Mouse (Mus musculus) stomach, postnatal 0 days (tissue): ENCODE measurements around the gene Fgfr2. TPM values are rescaled to one million over a fixed set of nuclear protein-coding genes. Genes with fewer than 3 reads are reported as not detected.

ENCODE experiments used
- ATAC-seq: fragments of 200-750 bp; cut with Nextera tagmentation; 2 replicates; pipeline ENCODE4 v1.8.0; 2017; ENCODE audit not compliant: low FRiP score, low TSS enrichment
- DNase-seq: peaks from one replicate; pipeline ENCODE4 v3.0.0-alpha.2; 2016; ENCODE audit warnings: low spot score
- H3K27ac ChIP-seq: fragments of 300-500 bp; sonication (generic); replicated peaks from 2 replicates; pipeline ENCODE4 v1.5.1; 2014; ENCODE audit warnings: mild to moderate bottlenecking, control low read depth
- H3K27me3 ChIP-seq: fragments of 300-500 bp; sonication (generic); 2 replicates; pipeline ENCODE4 v1.6.1; 2014; ENCODE audit warnings: low read length; ENCODE audit not compliant: control insufficient read depth, insufficient read depth
- H3K36me3 ChIP-seq: fragments of 300-500 bp; sonication (generic); 2 replicates; pipeline ENCODE4 v1.6.1; 2014; ENCODE audit warnings: low read length, mixed read lengths; ENCODE audit not compliant: control insufficient read depth, insufficient read depth
- H3K4me1 ChIP-seq: fragments of 300-500 bp; sonication (generic); replicated peaks from 2 replicates; pipeline ENCODE4 v1.6.1; 2014; ENCODE audit warnings: antibody characterized with exemption; ENCODE audit not compliant: control insufficient read depth, insufficient read depth
- H3K4me2 ChIP-seq: fragments of 300-500 bp; sonication (generic); replicated peaks from 2 replicates; pipeline ENCODE4 v1.6.1; 2014; ENCODE audit warnings: low read depth, mild to moderate bottlenecking, control low read depth, moderate library complexity
- H3K4me3 ChIP-seq: fragments of 300-500 bp; sonication (generic); 2 replicates; pipeline ENCODE4 v1.5.1; 2014; ENCODE audit warnings: low read depth, low read length, control low read depth
- H3K9ac ChIP-seq: fragments of 300-500 bp; sonication (generic); 2 replicates; pipeline ENCODE4 v1.6.1; 2014; ENCODE audit warnings: mild to moderate bottlenecking, low read length, control low read depth, mixed read lengths
- H3K9me3 ChIP-seq: fragments of 300-500 bp; sonication (generic); 2 replicates; pipeline ENCODE4 v1.6.1; 2016; ENCODE audit warnings: low read length; ENCODE audit not compliant: control insufficient read depth
- CTCF ChIP-seq: IDR thresholded peaks from 2 replicates; pipeline ENCODE4 v1.5.1; 2016; ENCODE audit warnings: antibody characterized with exemption, low read depth, mild to moderate bottlenecking, moderate library complexity
- EP300 ChIP-seq: optimal IDR thresholded peaks from 2 replicates; pipeline ENCODE3; 2016; ENCODE audit warnings: antibody characterized with exemption
- WGBS: fragments of 180-500 bp; shearing (Covaris S2); extraction: QIAGEN DNeasy Blood & Tissue Kit; methylation state at CpG from one replicate; pipeline ENCODE4 v1.1.7; 2014; 5-methylcytosine and 5-hydroxymethylcytosine counted together
- polyA plus RNA-seq: library from polyadenylated mRNA; unstranded; fragments of >200 nt; fragmentation: Nextera tagmentation; extraction: Ambion mirVana; gene quantifications from 2 replicates; pipeline ENCODE4 v1.2.1, GENCODE M21; 2015

The Fgfr2 gene
- polyA plus RNA-seq, 1 experiment from 2014 or later, result 60.8 TPM

DNA sequence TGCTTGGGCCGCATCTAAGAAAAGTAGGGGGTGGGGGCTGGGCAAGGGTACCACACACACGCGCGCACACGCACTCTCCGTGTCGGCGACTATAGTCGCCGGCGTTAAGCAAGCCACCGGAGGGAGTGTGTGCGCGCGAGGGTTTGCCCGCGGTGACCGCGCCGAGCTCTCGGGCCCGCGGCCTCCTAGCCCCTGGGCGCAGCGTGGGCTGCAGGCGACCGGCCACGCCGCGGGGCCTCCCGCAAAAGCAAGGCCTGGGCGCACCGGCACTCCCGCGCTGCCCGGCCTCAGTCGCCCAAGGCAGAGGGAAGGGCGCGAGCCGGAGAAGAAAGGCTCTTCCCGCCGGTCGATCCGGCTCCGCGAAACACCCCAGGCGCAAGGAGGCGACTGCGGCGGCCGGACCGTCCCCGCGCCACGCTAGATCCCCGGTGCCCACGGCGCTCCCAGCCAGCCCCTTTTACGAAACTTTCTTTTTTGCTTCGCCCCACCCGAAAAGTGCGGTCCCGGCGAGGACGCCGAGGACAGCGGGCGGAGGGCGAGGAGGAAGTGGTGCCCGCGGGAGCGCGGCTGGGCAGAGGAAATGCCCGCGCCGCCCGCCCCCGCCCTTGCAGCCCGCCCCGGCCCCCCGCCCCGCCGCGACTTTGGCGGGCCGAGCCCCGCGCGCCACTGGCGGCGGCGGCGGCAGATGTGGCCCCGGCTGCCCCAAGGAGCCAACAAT, 1.3 kb downstream of the Fgfr2 start:
- WGBS, result under 1% methylated on average over 61 of the region's 94 CpGs
- H3K9me3 ChIP-seq, result no peaks in the 10 kb centered on the region
- peak; percentile 63 for DNase-seq
- no peaks in the 10 kb centered on the region for H3K36me3 ChIP-seq
- ATAC-seq, result no peak
- H3K4me1 ChIP-seq, result peaks cover 8% of the 10 kb centered on the region; the same call in 1 of the 2 replicates
- H3K27ac ChIP-seq, result peak overlapping the region; percentile 100
- no peaks in the 10 kb centered on the region for H3K27me3 ChIP-seq
- H3K4me2 ChIP-seq, result peak overlapping the region; percentile 87
- H3K9ac ChIP-seq, result peak overlapping the region; percentile 98
- TF ChIP-seq CTCF (0 out of 2 replicates have a peak, but pooled peaks have one; percentile 2), EP300 (no peak)
- H3K4me3 ChIP-seq, result peak overlapping the region; percentile 94

DNA sequence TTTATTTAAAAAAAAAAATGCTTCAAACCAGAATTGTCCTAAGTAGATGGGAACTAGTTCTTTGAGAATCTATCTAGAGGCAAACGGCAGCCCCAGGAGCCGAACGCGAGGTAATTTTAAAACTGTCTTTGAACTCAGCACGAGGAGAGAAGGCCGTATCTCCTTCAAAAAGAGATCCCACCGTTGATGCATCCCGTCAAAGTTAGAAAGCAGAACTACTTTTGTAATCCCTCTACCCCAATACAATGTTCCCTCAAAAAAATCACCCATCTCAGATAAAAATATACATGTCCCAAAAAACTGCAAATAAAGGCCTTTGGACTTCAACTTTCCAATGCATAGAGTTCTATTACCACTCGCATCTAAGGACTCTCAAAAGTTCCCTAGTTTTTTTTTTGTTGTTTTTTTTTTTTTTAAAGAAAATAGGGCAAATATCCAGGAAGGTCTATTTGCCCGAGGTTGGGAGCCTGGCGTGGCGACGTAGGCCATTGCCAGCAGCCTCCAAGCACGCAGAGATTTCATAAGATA, 2.0 kb downstream of the Fgfr2 start:
- no peaks in the 10 kb centered on the region for H3K27me3 ChIP-seq
- H3K4me2 ChIP-seq, result peak overlapping the region; percentile 87
- ATAC-seq (no peak), DNase-seq (no peak)
- peak overlapping the region; percentile 94 for H3K4me3 ChIP-seq
- no peak for TF ChIP-seq EP300
- TF ChIP-seq CTCF, result no peak
- no peaks in the 10 kb centered on the region for H3K9me3 ChIP-seq
- no peaks in the 10 kb centered on the region for H3K36me3 ChIP-seq
- H3K9ac ChIP-seq, result peak overlapping the region; percentile 98
- WGBS, result 11% methylated on average over 14 of the region's 14 CpGs
- peak overlapping the region; percentile 100 for H3K27ac ChIP-seq
- H3K4me1 ChIP-seq, result peaks cover 8% of the 10 kb centered on the region; the same call in 1 of the 2 replicates

- DNase-seq (no peak), ATAC-seq (no peak)
- Histone ChIP-seq H3K27me3 (no peaks in the 10 kb centered on the region), H3K9me3 (no peaks in the 10 kb centered on the region), H3K4me3 (peak overlapping the region; percentile 28), H3K4me1 (peaks cover 10% of the 10 kb centered on the region), H3K27ac (peak overlapping the region; percentile 14), H3K36me3 (no peaks in the 10 kb centered on the region), H3K4me2 (peak overlapping the region; percentile 87), H3K9ac (peak overlapping the region; percentile 36; the same call in 1 of the 2 replicates)
- 34% methylated on average over 15 of the region's 15 CpGs for WGBS
- no peak for TF ChIP-seq CTCF
Measured at GRCm38 (mm10) chr7:133120221-133120751, 2.9 kb downstream of the Fgfr2 start.

DNA sequence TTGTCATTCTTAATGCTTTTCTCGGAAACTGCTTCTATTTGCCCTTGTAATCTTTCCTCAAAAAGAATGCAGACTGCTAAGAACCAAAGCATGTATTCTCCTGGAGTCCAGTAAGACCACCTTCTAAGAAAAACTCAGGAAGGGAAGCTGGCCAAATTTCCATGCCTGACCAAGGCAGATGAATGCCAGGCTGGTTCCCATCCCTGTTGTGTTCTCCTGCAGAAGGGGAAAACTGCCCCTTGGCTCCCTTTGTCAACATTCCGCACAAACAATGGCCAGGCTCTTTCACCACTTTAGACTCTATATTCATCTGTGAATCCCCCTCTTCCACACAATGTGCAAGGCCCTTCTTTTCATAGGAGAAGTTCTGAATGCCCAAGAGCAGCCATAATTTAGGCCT, 5.3 kb downstream of the Fgfr2 start:
- Histone ChIP-seq H3K27me3 (no peaks in the 10 kb centered on the region), H3K9ac (no peak overlapping the region), H3K4me3 (no peak overlapping the region), H3K4me1 (peaks cover 22% of the 10 kb centered on the region), H3K9me3 (no peaks in the 10 kb centered on the region), H3K27ac (peak overlapping the region; percentile 67), H3K4me2 (no peak overlapping the region), H3K36me3 (no peaks in the 10 kb centered on the region)
- ATAC-seq (no peak), DNase-seq (no peak)
- 35% methylated on average over 2 of the region's 2 CpGs for WGBS
- no peak for TF ChIP-seq CTCF
- TF ChIP-seq EP300, result no peak

GRCm38 (mm10) chr7:133116542-133116941, 6.6 kb downstream of the Fgfr2 start:
- H3K4me1 ChIP-seq, result peaks cover 27% of the 10 kb centered on the region
- no peaks in the 10 kb centered on the region for H3K9me3 ChIP-seq
- ATAC-seq, result 0 out of 2 replicates have a peak, but pooled peaks have one; percentile 43
- H3K4me2 ChIP-seq, result peak overlapping the region; percentile 55; the same call in 1 of the 2 replicates
- peak overlapping the region; percentile 89 for H3K27ac ChIP-seq
- no peak overlapping the region for H3K4me3 ChIP-seq
- no peak for DNase-seq
- H3K9ac ChIP-seq, result no peak overlapping the region; the same call in 1 of the 2 replicates
- no peaks in the 10 kb centered on the region for H3K36me3 ChIP-seq
- no peaks in the 10 kb centered on the region for H3K27me3 ChIP-seq
- TF ChIP-seq CTCF, result no peak
- no peak for TF ChIP-seq EP300

- H3K4me2 ChIP-seq, result peak overlapping the region; percentile 55
- no peaks in the 10 kb centered on the region for H3K36me3 ChIP-seq
- peak; percentile 63 for DNase-seq
- 16% methylated on average over 15 of the region's 15 CpGs for WGBS
- peak overlapping the region; percentile 89 for H3K27ac ChIP-seq
- H3K4me3 ChIP-seq, result peak overlapping the region; percentile 17; the same call in 1 of the 2 replicates
- TF ChIP-seq CTCF (no peak), EP300 (no peak)
- H3K9me3 ChIP-seq, result no peaks in the 10 kb centered on the region
- H3K9ac ChIP-seq, result peak overlapping the region; percentile 52
- no peaks in the 10 kb centered on the region for H3K27me3 ChIP-seq
- peaks cover 27% of the 10 kb centered on the region for H3K4me1 ChIP-seq
- ATAC-seq, result no peak
Measured at GRCm38 (mm10) chr7:133115886-133116285, 7.3 kb downstream of the Fgfr2 start.
